In the genomic region with DNA sequence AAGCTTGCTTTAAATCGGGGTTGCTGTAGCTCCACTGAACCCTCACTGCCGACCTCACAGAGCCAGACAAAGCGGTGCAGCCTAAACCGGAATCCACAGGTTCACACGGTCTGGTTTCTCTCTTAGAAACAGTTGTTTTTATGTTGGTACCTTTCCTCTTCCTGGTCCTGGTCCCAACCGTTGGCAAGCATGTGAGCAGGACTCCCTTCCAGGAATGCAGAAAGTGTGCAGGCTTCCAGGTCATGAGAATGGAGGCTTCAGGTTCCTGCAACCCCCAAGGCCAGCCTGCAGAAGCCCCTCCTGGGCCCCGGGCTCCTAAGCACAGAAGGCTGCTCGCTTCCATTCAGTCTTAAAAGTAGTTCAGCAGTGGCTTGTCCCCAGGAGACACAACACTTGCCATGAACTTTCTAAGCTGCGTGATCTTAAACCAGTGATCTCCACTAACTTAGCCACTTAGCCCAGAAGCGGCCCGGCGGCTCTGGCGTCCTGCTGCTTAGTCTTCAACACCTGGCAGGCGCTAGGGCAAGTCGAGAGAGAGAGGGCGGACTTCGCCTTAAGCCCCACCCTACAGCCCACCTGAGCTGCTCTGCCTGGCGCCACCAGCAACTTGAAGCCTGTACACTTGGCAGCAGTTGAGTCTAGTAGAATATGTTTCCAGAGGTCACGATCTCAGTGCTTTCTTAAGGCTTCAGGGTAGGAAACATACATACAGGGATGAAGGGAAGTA, we compare ENCODE assay signal across 11 mouse cellular contexts. TPM values are rescaled to one million over a fixed set of nuclear protein-coding genes. Genes with fewer than 3 reads are reported as not detected.
DNase-seq lines count a peak whose midpoint lies in the region; ATAC-seq and TF ChIP-seq lines count a peak whose summit lies in the region.
"Had no signal": no experiment of that assay in that cellular context is flagged by ENCODE, and none has a peak within 500 bp of the region (broad histone marks: within the 10 kb centered on the region; RNA-seq: fewer than 3 reads in every experiment).

No protein-coding gene starts in this region.

- 0 out of 2 replicates have a peak overlapping the region, but pooled peaks have one; percentile 3 for H3K4me3 ChIP-seq in heart, adult 2 months
- no peak overlapping the region for H3K4me3 ChIP-seq in thymus, adult 2 months (ENCODE audit: control insufficient read depth, insufficient read depth, low read length)
- H3K4me3 ChIP-seq in forebrain, embryonic 13.5 days = no peak overlapping the region
- H3K4me3 ChIP-seq: megakaryocyte, embryonic 14.5 days had no signal

- no peak for ATAC-seq in forebrain, embryonic 13.5 days

- H3K4me1 ChIP-seq in heart, adult 2 months (ENCODE audit: control insufficient read depth, insufficient read depth, low read length) = peaks cover 27% of the 10 kb centered on the region
- H3K4me1 ChIP-seq in thymus, adult 2 months (replicated peaks; ENCODE audit: control insufficient read depth, insufficient read depth, low read length) = peaks cover 4% of the 10 kb centered on the region
- H3K4me1 ChIP-seq in forebrain, embryonic 13.5 days = peaks cover 33% of the 10 kb centered on the region

- intact Hi-C loops in heart, adult 2 months (cut with DNase I) = loop anchor here (2.0 kb wide), 1 partner anchor 14 kb away; no protein-coding TSS in a partner anchor

- no peak for TF ChIP-seq POLR2A in heart, adult 2 months (IDR thresholded peaks at IDR 0.05; ENCODE audit: insufficient read depth, low read depth, low read length)
- no peak for TF ChIP-seq POLR2A in thymus, adult 2 months (IDR thresholded peaks at IDR 0.05; ENCODE audit: control insufficient read depth, extremely low read depth, insufficient read depth, low read length, poor library complexity)

- TF ChIP-seq EP300 in heart, adult 2 months (IDR thresholded peaks at IDR 0.05; ENCODE audit: insufficient read depth, low read depth, low read length) = no peak

- H3K27ac ChIP-seq in heart, adult 2 months = peak overlapping the region; percentile 26
- H3K27ac ChIP-seq in thymus, adult 2 months (ENCODE audit: control insufficient read depth, insufficient read depth, low read length) = peak overlapping the region; percentile 21; the same call in 1 of the 2 replicates
- H3K27ac ChIP-seq in forebrain, embryonic 13.5 days = no peak overlapping the region

- no peaks in the 10 kb centered on the region for H3K27me3 ChIP-seq in heart, adult 2 months (ENCODE audit: control insufficient read depth, insufficient read depth, low read length)
- no peaks in the 10 kb centered on the region for H3K27me3 ChIP-seq in thymus, adult 2 months (ENCODE audit: control insufficient read depth, insufficient read depth, low read length)
- H3K27me3 ChIP-seq in forebrain, embryonic 13.5 days = no peaks in the 10 kb centered on the region
- H3K27me3 ChIP-seq: megakaryocyte, embryonic 14.5 days had no signal

- WGBS in heart, adult 2 months = 36% methylated on average over 19 of the region's 19 CpGs
- WGBS in thymus, adult 2 months = 84% methylated on average over 19 of the region's 19 CpGs
- 68% methylated on average over 19 of the region's 19 CpGs for WGBS in forebrain, embryonic 13.5 days

- peaks cover 39% of the 10 kb centered on the region for H3K36me3 ChIP-seq in heart, adult 2 months (ENCODE audit: control insufficient read depth, insufficient read depth, low read length)
- H3K36me3 ChIP-seq in thymus, adult 2 months (ENCODE audit: control insufficient read depth, insufficient read depth, low read length) = no peaks in the 10 kb centered on the region; the same call in 1 of the 2 replicates
- peaks cover 19% of the 10 kb centered on the region for H3K36me3 ChIP-seq in forebrain, embryonic 13.5 days (ENCODE audit: poor library complexity, severe bottlenecking)

- H3K4me2 ChIP-seq in forebrain, embryonic 13.5 days = no peak overlapping the region

- DNase-seq in heart, adult 2 months = peak in 1 of 2 experiments; percentile 24
- no peak for DNase-seq in heart, postnatal 4 days
- no peak for DNase-seq in thymus, adult 2 months
- DNase-seq in thymus, postnatal 25 days = no peak
- DNase-seq in kidney, postnatal 10 days = peak; percentile 34
- DNase-seq in right cerebral cortex, postnatal 14 days = no peak
- no peak for DNase-seq in embryo, embryonic 9.5 days (ENCODE audit: extremely low spot score)
- DNase-seq: adrenal gland, adult 8-10 months; cerebellum, adult 2 months had no signal

- no peak overlapping the region for H3K9ac ChIP-seq in heart, adult 2 months (ENCODE audit: low read depth, low read length)
- H3K9ac ChIP-seq in forebrain, embryonic 13.5 days = no peak overlapping the region

- no peaks in the 10 kb centered on the region for H3K9me3 ChIP-seq in forebrain, embryonic 13.5 days (replicated peaks)
- H3K9me3 ChIP-seq: megakaryocyte, embryonic 14.5 days had no signal

- TF ChIP-seq CTCF in heart, adult 2 months (IDR thresholded peaks at IDR 0.05) = no peak
- no peak for TF ChIP-seq CTCF in thymus, adult 2 months (IDR thresholded peaks at IDR 0.05; ENCODE audit: borderline replicate concordance, control insufficient read depth, extremely low read depth, insufficient read depth, low read length, poor library complexity)

- peaks cover 10% of the 10 kb centered on the region; the same call in 1 of the 2 replicates for H3K79me2 ChIP-seq in heart, adult 2 months (replicated peaks; ENCODE audit: control insufficient read depth, insufficient read depth, low read length)

RNA-seq across cellular contexts. Expression of a gene that starts 17.1 kb away (rescaled TPM):
- total RNA-seq in heart, adult 2 months (2021) = 1 to 10 TPM; 2.8 to 3.1 TPM
- 0.73 and 2.0 TPM in 2 replicates for polyA plus RNA-seq in heart, adult 2 months (2012; rRNA removed)
- 1 to 10 TPM; 3.0 to 3.6 TPM for total RNA-seq in heart, postnatal 4 days (2021)
- polyA plus RNA-seq in thymus, adult 2 months (2012; rRNA removed) = 1.8 and 2.2 TPM in 2 replicates
- 5.7 and 7.9 TPM in 2 replicates for polyA plus RNA-seq in forebrain, embryonic 13.5 days (2015; fragmentation: Nextera tagmentation; extraction: Ambion mirVana)

RNA-seq across cellular contexts. Expression of a gene that starts 17.3 kb away (rescaled TPM):
- 10 to 100 TPM; 11.5 to 16.3 TPM for total RNA-seq in heart, adult 2 months (2021)
- polyA plus RNA-seq in heart, adult 2 months (2012; rRNA removed) = 15.6 and 25.8 TPM in 2 replicates
- 10 to 100 TPM; 30.2 to 31.2 TPM for total RNA-seq in heart, postnatal 4 days (2021)
- polyA plus RNA-seq in thymus, adult 2 months (2012; rRNA removed) = 32.6 and 35.7 TPM in 2 replicates
- 87.9 and 89.6 TPM in 2 replicates for polyA plus RNA-seq in forebrain, embryonic 13.5 days (2015; fragmentation: Nextera tagmentation; extraction: Ambion mirVana)
